Mouse (Mus musculus) ovary, postnatal 14 days (tissue): ENCODE data around the gene Bicdl1.

ENCODE experiments used
- DNase-seq: peaks from one replicate; pipeline ENCODE4 v3.0.0; 2022; ENCODE audit warnings: low spot score

Bicdl1 gene

GRCm38 (mm10) chr5:115726019-115726418 lies 5.4 kb downstream of the Bicdl1 start:
- DNase-seq: no peak

- DNase-seq: no peak
These were observed 7.0 kb downstream of the Bicdl1 start for GRCm38 (mm10) chr5:115724422-115724821.

- DNase-seq: no peak
These were observed 9.0 kb downstream of the Bicdl1 start for GRCm38 (mm10) chr5:115722188-115722959.

- no peak for DNase-seq
These were observed 10.7 kb downstream of the Bicdl1 start for GRCm38 (mm10) chr5:115720761-115721160.

- DNase-seq: no peak
These were observed 13.7 kb downstream of the Bicdl1 start for GRCm38 (mm10) chr5:115717693-115718092.

GRCm38 (mm10) chr5:115717106-115717505 lies 14.3 kb downstream of the Bicdl1 start:
- DNase-seq: no peak

- no peak for DNase-seq
These were observed 15.0 kb downstream of the Bicdl1 start for GRCm38 (mm10) chr5:115716426-115716825.

- no peak for DNase-seq
These were observed 16.7 kb downstream of the Bicdl1 start for GRCm38 (mm10) chr5:115714761-115715160.

GRCm38 (mm10) chr5:115712487-115712886 lies 18.9 kb downstream of the Bicdl1 start:
- DNase-seq: no peak

GRCm38 (mm10) chr5:115711636-115712419 lies 19.6 kb downstream of the Bicdl1 start:
- no peak for DNase-seq

- DNase-seq: no peak
These were observed 21.2 kb downstream of the Bicdl1 start for GRCm38 (mm10) chr5:115710171-115710570.

- DNase-seq: no peak
These were observed 22.5 kb downstream of the Bicdl1 start for GRCm38 (mm10) chr5:115708930-115709329.

- no peak for DNase-seq
These were observed 29.4 kb downstream of the Bicdl1 start for GRCm38 (mm10) chr5:115701981-115702380.

GRCm38 (mm10) chr5:115701215-115701614 lies 30.2 kb downstream of the Bicdl1 start:
- DNase-seq: no peak

GRCm38 (mm10) chr5:115696811-115697210 lies 34.6 kb downstream of the Bicdl1 start:
- DNase-seq: no peak

- no peak for DNase-seq
These were observed 36.1 kb downstream of the Bicdl1 start for GRCm38 (mm10) chr5:115695191-115695770.

- no peak for DNase-seq
These were observed 38.1 kb downstream of the Bicdl1 start for GRCm38 (mm10) chr5:115693271-115693670.

GRCm38 (mm10) chr5:115686716-115687115 lies 44.7 kb downstream of the Bicdl1 start:
- no peak for DNase-seq

- DNase-seq: no peak
These were observed 46.3 kb downstream of the Bicdl1 start for GRCm38 (mm10) chr5:115685126-115685525.

GRCm38 (mm10) chr5:115671846-115672245 lies 59.6 kb downstream of the Bicdl1 start:
- no peak for DNase-seq

- DNase-seq: no peak
These were observed 61.0 kb downstream of the Bicdl1 start for GRCm38 (mm10) chr5:115670406-115670805.

GRCm38 (mm10) chr5:115669974-115670373 lies 61.4 kb downstream of the Bicdl1 start:
- no peak for DNase-seq

- DNase-seq: no peak
These were observed 62.4 kb downstream of the Bicdl1 start for GRCm38 (mm10) chr5:115668986-115669385.
